Mouse (Mus musculus): ENCODE results near the gene Serpina16.
A peak's percentile ranks its signal among the peaks of the same experiment; 100 is the strongest.

The Serpina16 gene

GRCm38 (mm10) chr12:103656848-103657626 is 18.9 kb downstream of the Serpina16 start, which contains the start of gene Serpina6:
TSS of gene Serpina6 (minus strand) at chr12:103657212.
- no peak for DNase-seq

GRCm38 (mm10) chr12:103655123-103656044 is 20.6 kb downstream of the Serpina16 start:
- DNase-seq = no peak

DNA sequence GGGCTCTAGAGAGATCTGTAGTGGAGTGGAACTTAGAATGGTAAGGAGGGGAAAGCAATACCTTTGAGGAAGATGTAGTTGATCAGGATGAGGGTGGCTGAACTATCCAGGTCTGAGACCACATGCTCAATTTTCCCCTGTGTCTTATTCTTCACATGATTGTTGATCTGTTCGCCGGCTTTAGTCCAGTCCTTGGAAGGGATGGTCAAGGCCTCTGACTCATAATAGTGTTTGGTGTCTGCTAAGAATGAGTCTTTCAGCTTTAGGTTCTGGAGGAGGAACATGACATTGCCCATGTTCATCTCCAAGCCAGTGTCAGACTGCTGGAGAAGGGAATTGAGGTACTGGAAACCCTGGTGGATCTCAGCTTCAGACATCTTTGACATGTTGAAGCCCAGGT is 22.1 kb downstream of the Serpina16 start:
- DNase-seq = no peak

GRCm38 (mm10) chr12:103646314-103646713 is 29.6 kb downstream of the Serpina16 start:
- no peak for DNase-seq

DNA sequence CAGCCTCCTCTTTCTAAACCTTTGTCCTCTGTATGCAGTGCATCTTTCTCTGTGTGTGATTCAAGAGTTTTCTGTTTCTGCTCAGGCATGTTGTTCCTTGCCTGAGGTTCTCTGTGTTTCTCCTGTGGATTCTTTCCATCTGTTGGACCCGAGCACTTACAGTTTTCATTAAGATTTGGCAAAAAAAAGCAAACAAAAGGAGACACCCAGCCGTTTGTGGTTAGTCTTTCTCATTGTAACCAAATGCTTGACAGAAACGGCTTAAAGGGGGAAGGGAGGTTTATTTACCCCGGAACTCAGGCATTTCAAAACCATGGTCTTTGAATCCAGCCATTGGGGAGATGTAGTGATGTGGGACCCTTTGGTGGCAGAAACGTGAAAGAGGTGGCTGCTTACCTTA is 31.3 kb downstream of the Serpina16 start:
- no peak for DNase-seq

DNA sequence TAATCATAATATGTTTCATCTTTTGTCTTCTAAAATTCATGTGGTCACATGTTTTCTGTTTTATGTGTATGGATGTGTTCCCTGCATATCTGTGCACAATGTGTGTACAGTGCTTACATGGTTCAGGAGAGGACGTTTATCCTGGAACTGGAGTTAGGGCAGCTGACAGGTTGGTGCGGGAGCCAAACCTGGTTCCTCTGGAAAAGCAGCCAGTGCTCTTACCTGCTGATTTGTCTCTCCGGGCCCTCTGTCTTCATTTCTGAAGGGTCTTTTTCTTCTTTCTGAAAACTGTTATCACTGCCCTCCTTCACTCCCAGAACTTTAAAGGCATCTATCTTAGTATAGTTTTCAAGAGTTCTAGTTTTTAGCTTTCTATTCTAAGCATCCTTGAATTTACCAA is 32.1 kb downstream of the Serpina16 start:
- no peak for DNase-seq

DNA sequence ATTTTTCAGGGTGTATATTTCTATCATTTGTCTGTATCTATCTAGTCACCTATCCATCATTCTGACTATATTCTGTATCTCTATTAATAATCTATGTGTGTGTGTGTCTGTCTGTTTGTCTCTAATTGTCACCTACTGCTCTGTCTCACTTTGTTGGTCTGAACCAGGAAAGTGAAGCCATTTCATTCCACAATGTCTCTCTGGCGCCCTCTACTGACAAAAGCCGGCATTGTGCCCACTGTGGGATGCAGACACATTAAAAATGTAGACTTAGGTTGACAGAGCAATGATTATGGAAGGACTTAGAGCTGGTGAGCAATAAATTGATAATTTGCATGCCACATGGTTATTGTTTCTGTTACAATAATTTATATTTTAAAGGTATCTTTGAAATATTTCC is 32.6 kb downstream of the Serpina16 start:
- peak; percentile 53 for DNase-seq

GRCm38 (mm10) chr12:103635846-103636245 is 40.1 kb downstream of the Serpina16 start:
- no peak for DNase-seq

DNA sequence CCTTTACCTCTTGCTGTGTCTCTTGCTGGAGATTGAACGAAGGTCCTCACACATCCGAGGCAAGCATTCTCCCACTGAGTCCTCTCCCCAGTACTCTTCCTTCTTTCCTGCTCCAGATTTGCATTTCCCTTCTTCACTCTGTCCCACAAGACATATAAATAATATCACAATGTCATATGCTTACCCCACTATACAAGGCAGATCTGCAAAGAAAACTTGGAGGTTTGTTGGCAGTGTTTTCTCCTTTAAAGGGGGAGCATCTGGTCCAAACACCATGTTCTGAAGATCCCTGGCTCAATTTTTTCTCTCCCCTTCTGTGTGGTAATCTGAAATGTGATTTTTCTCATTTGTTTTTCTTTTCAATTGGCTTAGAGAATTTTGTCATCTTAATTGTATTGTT is 41.5 kb downstream of the Serpina16 start:
- no peak for DNase-seq

DNA sequence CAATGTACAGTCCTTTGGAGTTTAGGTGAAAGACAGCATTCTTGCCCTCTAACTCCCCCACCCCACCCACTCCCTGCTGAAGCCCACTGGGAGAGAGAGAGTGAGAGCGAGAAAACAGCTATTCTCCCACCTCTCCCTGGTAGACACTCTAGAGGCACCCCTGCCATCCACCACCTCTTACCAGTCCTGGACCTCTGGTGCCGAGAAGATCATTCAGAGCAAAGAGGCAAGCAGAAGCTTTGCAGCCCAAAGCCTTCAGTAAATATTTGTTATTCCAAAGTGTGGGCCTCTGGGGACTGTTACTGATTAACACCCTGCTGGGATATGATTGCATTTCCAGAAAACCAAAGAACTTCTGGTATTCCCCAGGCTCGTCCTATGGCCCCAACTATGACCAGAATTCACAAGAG is 44.7 kb downstream of the Serpina16 start, which contains the start of gene Serpina10:
Serpina10 (minus strand) TSS at position 242 of the 410 bp plus-strand sequence.
- DNase-seq = no peak

All from kidney, adult 11 months (tissue).